Mouse (Mus musculus): ENCODE data around the gene Rpl9. TPM values are rescaled to one million over a fixed set of nuclear protein-coding genes. Genes with fewer than 3 reads are reported as not detected.
A peak's percentile ranks its signal among the peaks of the same experiment; 100 is the strongest.

The Rpl9 gene
- polyA plus RNA-seq, 1 experiment from 2014 or later = 651 TPM

DNA sequence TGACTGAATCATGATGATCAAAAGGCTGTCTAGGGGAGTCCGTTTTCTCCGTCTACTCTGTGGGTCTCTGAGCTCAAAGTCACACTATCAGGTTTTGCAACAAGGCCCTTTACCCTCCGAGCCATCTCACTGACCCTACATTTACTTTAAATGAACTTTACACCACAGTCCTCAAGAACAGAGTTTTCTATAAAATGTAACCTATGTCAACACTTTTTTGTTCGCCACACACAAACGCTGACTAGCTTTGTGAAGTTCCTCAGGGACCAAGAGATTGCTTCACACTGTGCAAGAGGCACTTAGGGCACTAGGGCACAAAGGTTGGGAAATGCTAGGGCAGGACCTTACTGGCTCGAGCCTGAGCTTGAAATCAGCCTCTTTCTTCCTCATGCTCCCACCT lies 34.4 kb downstream of the Rpl9 start:
- ATAC-seq (ENCODE audit: low read depth) = no peak
- 0 out of 2 replicates have a peak, but pooled peaks cover 4% of the 10 kb centered on the region for H3K9me3 ChIP-seq
- no peak overlapping the region for H3K27ac ChIP-seq (replicated peaks)
- no peak overlapping the region for H3K9ac ChIP-seq
- H3K4me3 ChIP-seq = no peak overlapping the region
- H3K4me2 ChIP-seq = no peak overlapping the region
- no peaks in the 10 kb centered on the region for H3K4me1 ChIP-seq (replicated peaks)
- 85% methylated on average over 6 of the region's 6 CpGs for WGBS
- no peaks in the 10 kb centered on the region for H3K27me3 ChIP-seq
- H3K36me3 ChIP-seq = no peaks in the 10 kb centered on the region

DNA sequence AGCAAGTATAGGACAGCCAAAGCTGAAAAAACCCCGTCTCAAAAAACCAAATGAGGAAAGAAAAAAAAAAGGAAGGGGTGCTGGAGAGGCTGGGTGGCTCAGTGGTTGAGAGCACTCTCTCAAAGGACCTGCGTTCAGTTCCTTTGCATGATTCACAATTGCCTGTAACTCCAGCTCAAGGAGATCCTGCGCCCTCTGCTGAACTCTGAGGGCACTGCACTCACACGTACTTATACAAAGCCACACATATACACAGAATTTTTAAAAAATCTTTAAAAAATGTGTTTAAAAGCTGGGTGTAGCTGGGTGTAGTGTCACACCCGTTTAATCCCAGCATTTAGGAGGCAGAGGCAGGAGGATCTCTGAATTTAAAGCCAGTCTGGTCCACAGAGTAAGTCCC lies 36.3 kb downstream of the Rpl9 start:
- Histone ChIP-seq H3K4me2 (no peak overlapping the region), H3K27me3 (no peaks in the 10 kb centered on the region), H3K27ac (replicated peaks) (no peak overlapping the region), H3K4me1 (replicated peaks) (no peaks in the 10 kb centered on the region), H3K9me3 (0 out of 2 replicates have a peak, but pooled peaks cover 4% of the 10 kb centered on the region), H3K36me3 (no peaks in the 10 kb centered on the region), H3K4me3 (no peak overlapping the region), H3K9ac (no peak overlapping the region)
- 73% methylated on average over 5 of the region's 5 CpGs for WGBS
- no peak for ATAC-seq (ENCODE audit: low read depth)

DNA sequence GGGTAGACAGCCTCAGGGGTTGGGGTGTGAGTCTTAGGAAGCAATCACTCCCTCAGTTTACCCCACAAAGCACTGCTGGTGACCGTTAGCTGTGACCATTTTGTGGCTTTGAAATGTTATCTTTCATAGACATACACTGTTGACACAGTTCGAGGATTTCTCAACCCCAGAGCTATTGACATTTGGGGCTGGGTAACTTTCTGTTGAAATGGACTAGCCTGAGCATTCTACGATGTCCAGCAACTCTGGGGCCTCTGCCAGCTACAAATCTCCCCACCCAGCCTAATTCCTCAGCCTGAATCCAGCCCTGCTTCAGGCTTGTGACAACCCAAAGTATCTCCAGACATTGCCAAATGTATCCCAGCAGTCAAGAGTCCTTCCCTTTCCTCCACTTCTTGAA lies 37.1 kb downstream of the Rpl9 start:
- Histone ChIP-seq H3K27me3 (peaks cover under 1% of the 10 kb centered on the region; the same call in 1 of the 2 replicates), H3K4me2 (no peak overlapping the region), H3K4me3 (no peak overlapping the region), H3K9me3 (0 out of 2 replicates have a peak, but pooled peaks cover 4% of the 10 kb centered on the region), H3K4me1 (replicated peaks) (no peaks in the 10 kb centered on the region), H3K36me3 (no peaks in the 10 kb centered on the region), H3K9ac (no peak overlapping the region), H3K27ac (replicated peaks) (no peak overlapping the region)
- ATAC-seq (ENCODE audit: low read depth) = no peak
- 93% methylated on average over 3 of the region's 3 CpGs for WGBS

DNA sequence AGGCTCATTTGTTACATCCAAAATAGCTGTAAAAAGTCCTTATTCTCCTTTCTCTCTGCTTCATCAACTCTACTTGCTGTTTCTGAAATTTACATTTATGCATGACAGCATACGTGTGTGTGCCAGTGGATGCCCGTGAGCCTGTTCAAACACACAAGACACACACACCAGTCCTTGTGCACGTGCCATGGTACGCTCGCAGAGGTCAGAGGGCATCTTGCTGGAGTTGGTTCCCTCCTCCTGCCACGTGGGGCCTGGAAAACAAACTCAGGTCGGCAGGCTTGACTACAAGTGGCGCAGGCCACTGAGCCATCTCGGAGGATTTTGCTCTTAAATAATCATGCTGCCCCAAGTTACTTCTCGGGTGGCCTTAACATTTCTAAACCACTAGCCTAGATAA lies 40.7 kb downstream of the Rpl9 start:
- no peak for ATAC-seq (ENCODE audit: low read depth)
- Histone ChIP-seq H3K27ac (replicated peaks) (no peak overlapping the region), H3K4me2 (no peak overlapping the region), H3K9me3 (0 out of 2 replicates have a peak, but pooled peaks cover 4% of the 10 kb centered on the region), H3K36me3 (no peaks in the 10 kb centered on the region), H3K9ac (no peak overlapping the region), H3K27me3 (peaks cover 5% of the 10 kb centered on the region), H3K4me1 (replicated peaks) (peaks cover 9% of the 10 kb centered on the region), H3K4me3 (no peak overlapping the region)
- WGBS = 68% methylated on average over 10 of the region's 10 CpGs

DNA sequence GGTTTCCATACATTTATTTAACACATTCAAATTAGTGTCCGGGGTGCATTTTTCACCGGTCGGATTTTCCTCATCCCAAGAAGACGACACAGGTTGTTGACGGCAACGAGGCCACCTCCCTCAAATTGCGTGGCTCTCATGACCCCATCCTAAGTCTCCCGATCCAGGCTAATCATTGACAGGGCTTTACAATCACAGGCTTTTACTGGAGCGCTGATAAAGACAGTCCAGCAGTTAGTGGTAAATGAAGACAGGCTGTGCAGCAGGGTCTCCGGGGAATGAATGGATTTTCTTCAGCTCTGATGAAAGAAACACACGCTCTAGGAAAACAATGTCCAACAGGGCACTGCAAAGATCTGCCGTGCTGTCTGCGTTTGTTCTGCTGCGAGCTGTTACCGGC lies 43.1 kb downstream of the Rpl9 start, which contains the start of gene Klb:
Gene Klb (plus strand): TSS at position 147 of the 400 bp plus-strand sequence.
- Histone ChIP-seq H3K4me2 (peak within 1 kb of the TSS; percentile 46), H3K9ac (peak within 1 kb of the TSS; percentile 23)

DNA sequence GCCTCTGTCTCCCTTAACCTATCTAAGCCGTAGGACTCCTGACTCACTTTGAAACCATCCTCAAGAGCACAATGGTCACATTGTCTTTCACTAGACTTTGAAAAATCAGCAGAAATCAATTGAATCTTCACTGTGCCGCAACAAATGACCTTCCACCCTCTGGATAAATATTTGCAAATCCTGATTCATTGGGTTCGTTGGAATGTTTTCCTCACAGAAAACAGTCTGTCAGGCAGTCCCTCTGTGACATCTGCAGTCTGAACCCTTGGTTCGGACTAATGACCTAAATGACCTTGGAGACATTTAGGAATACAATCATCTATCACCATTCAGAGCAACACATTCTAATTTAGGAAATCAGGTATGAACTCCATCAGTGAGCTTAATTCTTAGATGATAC lies 51.1 kb downstream of the Rpl9 start:
- no peaks in the 10 kb centered on the region for H3K9me3 ChIP-seq
- no peaks in the 10 kb centered on the region for H3K36me3 ChIP-seq
- no peak overlapping the region for H3K9ac ChIP-seq
- no peak overlapping the region for H3K27ac ChIP-seq (replicated peaks)
- H3K4me1 ChIP-seq (replicated peaks) = peaks cover 6% of the 10 kb centered on the region; the same call in 1 of the 2 replicates
- ATAC-seq (ENCODE audit: low read depth) = no peak
- H3K27me3 ChIP-seq = no peaks in the 10 kb centered on the region
- no peak overlapping the region for H3K4me2 ChIP-seq
- no peak overlapping the region for H3K4me3 ChIP-seq
- 64% methylated on average over 4 of the region's 4 CpGs for WGBS

More for the DNA sequence above, 43.1 kb downstream of the Rpl9 start, which contains the start of gene Klb:
- WGBS = 18% methylated on average over 15 of the region's 15 CpGs
- no peaks in the 10 kb centered on the region for H3K9me3 ChIP-seq
- H3K27ac ChIP-seq (replicated peaks) = no peak within 1 kb of the TSS
- H3K4me1 ChIP-seq (replicated peaks) = peaks cover 9% of the 10 kb centered on the region
- H3K27me3 ChIP-seq = peaks cover 5% of the 10 kb centered on the region
- ATAC-seq (ENCODE audit: low read depth) = no peak
- peak within 1 kb of the TSS; percentile 15 for H3K4me3 ChIP-seq
- H3K36me3 ChIP-seq = no peaks in the 10 kb centered on the region

DNA sequence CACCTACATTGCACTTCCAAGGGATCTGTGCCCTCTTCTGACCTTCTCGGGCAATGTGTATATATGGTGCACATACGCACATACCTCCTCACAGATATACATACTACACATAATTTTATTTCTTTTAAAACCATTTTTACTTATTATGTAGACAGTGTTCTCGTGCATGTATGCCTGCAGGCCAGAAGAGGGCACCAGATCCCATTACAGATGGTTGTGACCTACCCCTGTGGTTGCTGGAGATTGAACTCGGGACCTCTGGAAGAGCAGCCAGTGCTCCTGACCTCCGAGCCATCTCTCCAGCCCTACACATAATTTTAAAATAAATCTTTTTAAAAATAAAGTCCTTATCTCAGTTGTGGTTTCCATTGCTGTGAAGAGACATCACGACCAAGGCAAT lies 52.9 kb downstream of the Rpl9 start:
- Histone ChIP-seq H3K4me2 (no peak overlapping the region), H3K27me3 (no peaks in the 10 kb centered on the region), H3K27ac (replicated peaks) (no peak overlapping the region), H3K4me3 (no peak overlapping the region), H3K9me3 (no peaks in the 10 kb centered on the region), H3K4me1 (replicated peaks) (peaks cover 23% of the 10 kb centered on the region), H3K36me3 (no peaks in the 10 kb centered on the region), H3K9ac (no peak overlapping the region)
- 85% methylated on average over 6 of the region's 6 CpGs for WGBS
- ATAC-seq (ENCODE audit: low read depth) = no peak

Other genes with a start within 250 kb of the Rpl9 start
- gene Wdr19, start 191.7 kb downstream of the Rpl9 start, polyA plus RNA-seq (2015; fragmentation: Nextera tagmentation; extraction: Ambion mirVana) = 10.6 and 12.4 TPM in 2 replicates
- 37.6 and 47.2 TPM in 2 replicates for gene Rfc1, start 55.8 kb downstream of the Rpl9 start, polyA plus RNA-seq (2015; fragmentation: Nextera tagmentation; extraction: Ambion mirVana)
- gene Klb, start 43.1 kb downstream of the Rpl9 start, polyA plus RNA-seq (2015; fragmentation: Nextera tagmentation; extraction: Ambion mirVana) = 0.13 and 0.18 TPM in 2 replicates
- 60.7 and 63.3 TPM in 2 replicates for gene Lias, start 53 bp upstream of the Rpl9 start, polyA plus RNA-seq (2015; fragmentation: Nextera tagmentation; extraction: Ambion mirVana)
- gene Ugdh, start 44.5 kb upstream of the Rpl9 start, polyA plus RNA-seq (2015; fragmentation: Nextera tagmentation; extraction: Ambion mirVana) = 47.1 and 56.8 TPM in 2 replicates
- not detected in 2 replicates for gene Gm43552, start 101.4 kb upstream of the Rpl9 start, polyA plus RNA-seq (2015; fragmentation: Nextera tagmentation; extraction: Ambion mirVana)
- gene Smim14, start 145.7 kb upstream of the Rpl9 start, polyA plus RNA-seq (2015; fragmentation: Nextera tagmentation; extraction: Ambion mirVana) = 185 and 191 TPM in 2 replicates
- gene Ube2k, start 145.8 kb upstream of the Rpl9 start, polyA plus RNA-seq (2015; fragmentation: Nextera tagmentation; extraction: Ambion mirVana) = 204 and 218 TPM in 2 replicates

All from neural tube, embryonic 13.5 days (tissue).